Mouse (Mus musculus): ENCODE measurements around the gene Xpr1. TPM values are rescaled to one million over a fixed set of nuclear protein-coding genes. Genes with fewer than 3 reads are reported as not detected.
A peak's percentile ranks its signal among the peaks of the same experiment; 100 is the strongest.

Gene Xpr1
- polyA plus RNA-seq, 1 experiment from 2014 or later = 3.2 TPM

GRCm38 (mm10) chr1:155439551-155439950 lies 22.3 kb upstream of the Xpr1 start:
- 60% methylated on average over 7 of the region's 7 CpGs for WGBS (ENCODE audit: insufficient replicate concordance)
- no peak overlapping the region for H3K4me3 ChIP-seq (ENCODE audit: low read depth, low read length)
- no peak overlapping the region for H3K27ac ChIP-seq (ENCODE audit: low read length)
- ATAC-seq (ENCODE audit: low read depth) = no peak
- no peak overlapping the region for H3K4me2 ChIP-seq (ENCODE audit: low read depth, low read length)
- no peak overlapping the region for H3K9ac ChIP-seq (ENCODE audit: low read depth, low read length)
- H3K36me3 ChIP-seq (ENCODE audit: control insufficient read depth, insufficient read depth) = no peaks in the 10 kb centered on the region
- H3K9me3 ChIP-seq (replicated peaks; ENCODE audit: control insufficient read depth, low read length) = no peaks in the 10 kb centered on the region
- H3K27me3 ChIP-seq (ENCODE audit: control insufficient read depth, insufficient read depth, low read depth, low read length) = no peaks in the 10 kb centered on the region
- H3K4me1 ChIP-seq (ENCODE audit: control insufficient read depth, low read depth, low read length) = no peaks in the 10 kb centered on the region

- Histone ChIP-seq H3K9me3 (replicated peaks; ENCODE audit: control insufficient read depth, low read length) (no peaks in the 10 kb centered on the region), H3K9ac (ENCODE audit: low read depth, low read length) (no peak overlapping the region), H3K4me1 (ENCODE audit: control insufficient read depth, low read depth, low read length) (no peaks in the 10 kb centered on the region), H3K4me3 (ENCODE audit: low read depth, low read length) (no peak overlapping the region), H3K4me2 (ENCODE audit: low read depth, low read length) (no peak overlapping the region), H3K36me3 (ENCODE audit: control insufficient read depth, insufficient read depth) (no peaks in the 10 kb centered on the region), H3K27me3 (ENCODE audit: control insufficient read depth, insufficient read depth, low read depth, low read length) (no peaks in the 10 kb centered on the region), H3K27ac (ENCODE audit: low read length) (no peak overlapping the region)
- 30% methylated on average over 3 of the region's 3 CpGs for WGBS (ENCODE audit: insufficient replicate concordance)
- ATAC-seq (ENCODE audit: low read depth) = no peak
Measured at GRCm38 (mm10) chr1:155438525-155438924, 21.3 kb upstream of the Xpr1 start.

- Histone ChIP-seq H3K4me2 (ENCODE audit: low read depth, low read length) (no peak overlapping the region), H3K27ac (ENCODE audit: low read length) (no peak overlapping the region), H3K9ac (ENCODE audit: low read depth, low read length) (no peak overlapping the region), H3K27me3 (ENCODE audit: control insufficient read depth, insufficient read depth, low read depth, low read length) (no peaks in the 10 kb centered on the region), H3K4me1 (ENCODE audit: control insufficient read depth, low read depth, low read length) (peaks cover 13% of the 10 kb centered on the region), H3K36me3 (ENCODE audit: control insufficient read depth, insufficient read depth) (no peaks in the 10 kb centered on the region), H3K4me3 (ENCODE audit: low read depth, low read length) (no peak overlapping the region), H3K9me3 (replicated peaks; ENCODE audit: control insufficient read depth, low read length) (no peaks in the 10 kb centered on the region)
- no peak for ATAC-seq (ENCODE audit: low read depth)
- WGBS (ENCODE audit: insufficient replicate concordance) = 80% methylated on average over 7 of the region's 7 CpGs
Measured at GRCm38 (mm10) chr1:155429304-155429703, 12.1 kb upstream of the Xpr1 start.

- H3K27me3 ChIP-seq (ENCODE audit: control insufficient read depth, insufficient read depth, low read depth, low read length) = no peaks in the 10 kb centered on the region
- no peak overlapping the region for H3K9ac ChIP-seq (ENCODE audit: low read depth, low read length)
- no peaks in the 10 kb centered on the region for H3K9me3 ChIP-seq (replicated peaks; ENCODE audit: control insufficient read depth, low read length)
- WGBS (ENCODE audit: insufficient replicate concordance) = 61% methylated on average over 6 of the region's 6 CpGs
- H3K4me2 ChIP-seq (ENCODE audit: low read depth, low read length) = no peak overlapping the region
- H3K4me1 ChIP-seq (ENCODE audit: control insufficient read depth, low read depth, low read length) = peaks cover 13% of the 10 kb centered on the region
- H3K27ac ChIP-seq (ENCODE audit: low read length) = no peak overlapping the region
- H3K36me3 ChIP-seq (ENCODE audit: control insufficient read depth, insufficient read depth) = no peaks in the 10 kb centered on the region
- H3K4me3 ChIP-seq (ENCODE audit: low read depth, low read length) = no peak overlapping the region
- ATAC-seq (ENCODE audit: low read depth) = no peak
Measured at GRCm38 (mm10) chr1:155427126-155427865, 10.1 kb upstream of the Xpr1 start.

GRCm38 (mm10) chr1:155425743-155426315 lies 8.6 kb upstream of the Xpr1 start:
- H3K9me3 ChIP-seq (replicated peaks; ENCODE audit: control insufficient read depth, low read length) = no peaks in the 10 kb centered on the region
- peak overlapping the region; percentile 20; the same call in 1 of the 2 replicates for H3K9ac ChIP-seq (ENCODE audit: low read depth, low read length)
- H3K36me3 ChIP-seq (ENCODE audit: control insufficient read depth, insufficient read depth) = no peaks in the 10 kb centered on the region
- no peaks in the 10 kb centered on the region for H3K27me3 ChIP-seq (ENCODE audit: control insufficient read depth, insufficient read depth, low read depth, low read length)
- H3K4me2 ChIP-seq (ENCODE audit: low read depth, low read length) = peak overlapping the region; percentile 44
- peaks cover 13% of the 10 kb centered on the region for H3K4me1 ChIP-seq (ENCODE audit: control insufficient read depth, low read depth, low read length)
- H3K27ac ChIP-seq (ENCODE audit: low read length) = no peak overlapping the region; the same call in 1 of the 2 replicates
- H3K4me3 ChIP-seq (ENCODE audit: low read depth, low read length) = no peak overlapping the region
- ATAC-seq (ENCODE audit: low read depth) = peak; percentile 46; the same call in 1 of the 2 replicates
- WGBS (ENCODE audit: insufficient replicate concordance) = 14% methylated on average over 6 of the region's 6 CpGs

- Histone ChIP-seq H3K36me3 (ENCODE audit: control insufficient read depth, insufficient read depth) (no peaks in the 10 kb centered on the region), H3K4me1 (ENCODE audit: control insufficient read depth, low read depth, low read length) (peaks cover 13% of the 10 kb centered on the region), H3K27ac (ENCODE audit: low read length) (peak overlapping the region; percentile 2; the same call in 1 of the 2 replicates), H3K9ac (ENCODE audit: low read depth, low read length) (peak overlapping the region; percentile 20), H3K4me2 (ENCODE audit: low read depth, low read length) (peak overlapping the region; percentile 44; the same call in 1 of the 2 replicates), H3K4me3 (ENCODE audit: low read depth, low read length) (no peak overlapping the region), H3K9me3 (replicated peaks; ENCODE audit: control insufficient read depth, low read length) (no peaks in the 10 kb centered on the region), H3K27me3 (ENCODE audit: control insufficient read depth, insufficient read depth, low read depth, low read length) (no peaks in the 10 kb centered on the region)
- peak; percentile 72 for ATAC-seq (ENCODE audit: low read depth)
- WGBS (ENCODE audit: insufficient replicate concordance) = 22% methylated on average over 5 of the region's 5 CpGs
Measured at GRCm38 (mm10) chr1:155425285-155425684, 8.1 kb upstream of the Xpr1 start.

GRCm38 (mm10) chr1:155423801-155424200 lies 6.6 kb upstream of the Xpr1 start:
- H3K27ac ChIP-seq (ENCODE audit: low read length) = no peak overlapping the region
- no peaks in the 10 kb centered on the region for H3K9me3 ChIP-seq (replicated peaks; ENCODE audit: control insufficient read depth, low read length)
- H3K27me3 ChIP-seq (ENCODE audit: control insufficient read depth, insufficient read depth, low read depth, low read length) = no peaks in the 10 kb centered on the region
- no peak overlapping the region for H3K4me3 ChIP-seq (ENCODE audit: low read depth, low read length)
- H3K4me1 ChIP-seq (ENCODE audit: control insufficient read depth, low read depth, low read length) = peaks cover 13% of the 10 kb centered on the region
- no peaks in the 10 kb centered on the region for H3K36me3 ChIP-seq (ENCODE audit: control insufficient read depth, insufficient read depth)
- WGBS (ENCODE audit: insufficient replicate concordance) = 64% methylated on average over 4 of the region's 4 CpGs
- no peak overlapping the region for H3K4me2 ChIP-seq (ENCODE audit: low read depth, low read length)
- H3K9ac ChIP-seq (ENCODE audit: low read depth, low read length) = no peak overlapping the region
- ATAC-seq (ENCODE audit: low read depth) = no peak

- Histone ChIP-seq H3K36me3 (ENCODE audit: control insufficient read depth, insufficient read depth) (no peaks in the 10 kb centered on the region), H3K4me2 (ENCODE audit: low read depth, low read length) (no peak overlapping the region), H3K4me3 (ENCODE audit: low read depth, low read length) (no peak overlapping the region), H3K27ac (ENCODE audit: low read length) (no peak overlapping the region), H3K4me1 (ENCODE audit: control insufficient read depth, low read depth, low read length) (peaks cover 16% of the 10 kb centered on the region), H3K9ac (ENCODE audit: low read depth, low read length) (no peak overlapping the region), H3K27me3 (ENCODE audit: control insufficient read depth, insufficient read depth, low read depth, low read length) (no peaks in the 10 kb centered on the region), H3K9me3 (replicated peaks; ENCODE audit: control insufficient read depth, low read length) (no peaks in the 10 kb centered on the region)
- 78% methylated on average over 7 of the region's 7 CpGs for WGBS (ENCODE audit: insufficient replicate concordance)
- no peak for ATAC-seq (ENCODE audit: low read depth)
Measured at GRCm38 (mm10) chr1:155422022-155422421, 4.8 kb upstream of the Xpr1 start.

- ATAC-seq (ENCODE audit: low read depth) = no peak
- Histone ChIP-seq H3K9me3 (replicated peaks; ENCODE audit: control insufficient read depth, low read length) (no peaks in the 10 kb centered on the region), H3K36me3 (ENCODE audit: control insufficient read depth, insufficient read depth) (no peaks in the 10 kb centered on the region), H3K27ac (ENCODE audit: low read length) (peak overlapping the region; percentile 88), H3K27me3 (ENCODE audit: control insufficient read depth, insufficient read depth, low read depth, low read length) (no peaks in the 10 kb centered on the region), H3K9ac (ENCODE audit: low read depth, low read length) (peak overlapping the region; percentile 95), H3K4me1 (ENCODE audit: control insufficient read depth, low read depth, low read length) (peaks cover 8% of the 10 kb centered on the region), H3K4me2 (ENCODE audit: low read depth, low read length) (peak overlapping the region; percentile 68), H3K4me3 (ENCODE audit: low read depth, low read length) (peak overlapping the region; percentile 95)
- WGBS (ENCODE audit: insufficient replicate concordance) = 2% methylated on average over 6 of the region's 6 CpGs
Measured at GRCm38 (mm10) chr1:155416147-155416700, 991 bp downstream of the Xpr1 start.
